Mouse (Mus musculus) adrenal gland, adult (tissue): ENCODE results near the gene Sgpp2.
A peak's percentile ranks its signal among the peaks of the same experiment; 100 is the strongest.

Experiments
- DNase-seq, 2 experiments: peaks; one replicate each; pipeline ENCODE4 v3.0.0; 2022 to 2023; ENCODE audit warnings: low spot score in 1 of 2; ENCODE audit not compliant: inconsistent age in 2 of 2

Gene Sgpp2

GRCm38 (mm10) chr1:78396320-78396913 is 86.3 kb downstream of the Sgpp2 start:
- DNase-seq = peak; percentile 91 to 94

GRCm38 (mm10) chr1:78399755-78400154 is 89.6 kb downstream of the Sgpp2 start:
- no peak for DNase-seq

GRCm38 (mm10) chr1:78401413-78401812 is 91.3 kb downstream of the Sgpp2 start:
- DNase-seq = no peak

GRCm38 (mm10) chr1:78409396-78409795 is 99.3 kb downstream of the Sgpp2 start:
- no peak for DNase-seq

GRCm38 (mm10) chr1:78412668-78413067 is 102.5 kb downstream of the Sgpp2 start:
- peak; percentile 49 to 69 for DNase-seq

- DNase-seq = no peak
Measured at GRCm38 (mm10) chr1:78414421-78414820, 104.3 kb downstream of the Sgpp2 start.

- no peak for DNase-seq
Measured at GRCm38 (mm10) chr1:78417154-78417911, 107.2 kb downstream of the Sgpp2 start.

GRCm38 (mm10) chr1:78419593-78419992 is 109.4 kb downstream of the Sgpp2 start:
- peak; percentile 79 to 94 for DNase-seq

- no peak for DNase-seq
Measured at GRCm38 (mm10) chr1:78420271-78420670, 110.1 kb downstream of the Sgpp2 start.

- DNase-seq = no peak
Measured at GRCm38 (mm10) chr1:78421749-78422148, 111.6 kb downstream of the Sgpp2 start.

GRCm38 (mm10) chr1:78422576-78422975 is 112.4 kb downstream of the Sgpp2 start:
- no peak for DNase-seq

GRCm38 (mm10) chr1:78424848-78425247 is 114.7 kb downstream of the Sgpp2 start:
- DNase-seq = no peak

- DNase-seq = no peak
Measured at GRCm38 (mm10) chr1:78425309-78425708, 115.2 kb downstream of the Sgpp2 start.

GRCm38 (mm10) chr1:78425793-78426700 is 115.9 kb downstream of the Sgpp2 start:
- no peak for DNase-seq

GRCm38 (mm10) chr1:78426841-78427240 is 116.7 kb downstream of the Sgpp2 start:
- peak in 1 of 2 experiments; percentile 60 for DNase-seq

- DNase-seq = no peak
Measured at GRCm38 (mm10) chr1:78428851-78429250, 118.7 kb downstream of the Sgpp2 start.

- no peak for DNase-seq
Measured at GRCm38 (mm10) chr1:78433472-78433871, 123.3 kb downstream of the Sgpp2 start.

- no peak for DNase-seq
Measured at GRCm38 (mm10) chr1:78435967-78436366, 125.8 kb downstream of the Sgpp2 start.

GRCm38 (mm10) chr1:78436445-78436844 is 126.3 kb downstream of the Sgpp2 start:
- no peak for DNase-seq

- DNase-seq = peak in 1 of 2 experiments; percentile 32
Measured at GRCm38 (mm10) chr1:78437150-78437549, 127.0 kb downstream of the Sgpp2 start.

- DNase-seq = no peak
Measured at GRCm38 (mm10) chr1:78440716-78441115, 130.6 kb downstream of the Sgpp2 start.

- no peak for DNase-seq
Measured at GRCm38 (mm10) chr1:78443056-78443455, 132.9 kb downstream of the Sgpp2 start.
